Mouse (Mus musculus) CH12.LX (cell line): Measurements from ENCODE around the gene Inpp4b. TPM values are rescaled to one million over a fixed set of nuclear protein-coding genes. Genes with fewer than 3 reads are reported as not detected.

Experiments
- DNase-seq: peaks from one replicate; pipeline ENCODE4 v3.0.0-alpha.2; 2013; ENCODE audit errors: extremely low read depth
- H3K27ac ChIP-seq: 2 replicates; pipeline ENCODE4 v1.5.1; 2012; ENCODE audit warnings: low read depth, mild to moderate bottlenecking, control low read depth, moderate library complexity; ENCODE audit not compliant: insufficient read depth
- H3K27me3 ChIP-seq: replicated peaks from 2 replicates; pipeline ENCODE3; 2012; ENCODE audit warnings: inconsistent platforms
- H3K36me3 ChIP-seq, 2 experiments: replicated peaks in 1 of 2; 2 replicates each; pipeline versions ENCODE3 to v1.6.1; 2012; ENCODE audit warnings: inconsistent platforms in 1 of 2, low read length in 1 of 2, mild to moderate bottlenecking in 1 of 2, mixed read lengths in 1 of 2, moderate library complexity in 1 of 2; ENCODE audit not compliant: control insufficient read depth in 1 of 2, insufficient read depth in 1 of 2
- H3K4me1 ChIP-seq, 2 experiments: 2 replicates each; pipeline ENCODE4 v1.6.1; 2012; ENCODE audit warnings: inconsistent platforms in 1 of 2, moderate library complexity in 1 of 2; ENCODE audit not compliant: insufficient read depth in 2 of 2, control insufficient read depth in 1 of 2
- H3K4me2 ChIP-seq: 2 replicates; pipeline ENCODE4 v1.6.1; 2012; ENCODE audit warnings: low read depth, mild to moderate bottlenecking, control low read depth; ENCODE audit not compliant: poor library complexity, insufficient read depth, severe bottlenecking
- H3K4me3 ChIP-seq, 3 experiments: fragments of 150-350 bp in 1 of 3; sonication (generic) in 1 of 3; replicated peaks in 1 of 3; 2 replicates each; pipeline versions ENCODE3 to v1.5.1; 2011 to 2012; ENCODE audit warnings: low read depth in 2 of 3, low read length in 2 of 3, mild to moderate bottlenecking in 2 of 3, moderate library complexity in 2 of 3, control low read depth in 1 of 3, improper control_type of control experiment in 1 of 3, inconsistent platforms in 1 of 3, mixed read lengths in 1 of 3; ENCODE audit not compliant: poor library complexity in 1 of 3
- H3K79me2 ChIP-seq: replicated peaks from 2 replicates; pipeline ENCODE4 v1.6.1; 2012; ENCODE audit warnings: mild to moderate bottlenecking, moderate library complexity; ENCODE audit not compliant: control insufficient read depth, poor library complexity, insufficient read depth, severe bottlenecking; ENCODE audit errors: extremely low read depth
- H3K9ac ChIP-seq: 2 replicates; pipeline ENCODE4 v1.6.1; 2012; ENCODE audit warnings: low read depth, mild to moderate bottlenecking, control low read depth, moderate library complexity; ENCODE audit not compliant: insufficient read depth
- H3K9me3 ChIP-seq: replicated peaks from 2 replicates; pipeline ENCODE3; 2012; ENCODE audit warnings: low read length, inconsistent platforms, mixed read lengths
- CHD2 ChIP-seq: IDR thresholded peaks from 2 replicates; pipeline ENCODE4 v1.6.1; 2011; ENCODE audit warnings: low read length, improper control_type of control experiment
- CTCF ChIP-seq, 2 experiments: IDR thresholded peaks in 1 of 2; conservative IDR thresholded peaks in 1 of 2; 2 replicates each; pipeline ENCODE4 v1.5.1; 2011 to 2012; ENCODE audit warnings: low read depth in 2 of 2, low read length in 2 of 2, improper control_type of control experiment in 1 of 2, inconsistent platforms in 1 of 2, mild to moderate bottlenecking in 1 of 2, moderate library complexity in 1 of 2
- ETS1 ChIP-seq: conservative IDR thresholded peaks from 2 replicates; pipeline ENCODE4 v1.6.1; 2012; ENCODE audit warnings: low read depth, mild to moderate bottlenecking, inconsistent platforms, low read length, improper control_type of control experiment, moderate library complexity
- GABPA ChIP-seq: IDR thresholded peaks from 2 replicates; pipeline ENCODE4 v1.6.1; 2012; ENCODE audit warnings: low read depth, low read length, improper control_type of control experiment, inconsistent platforms; ENCODE audit not compliant: insufficient replicate concordance
- JUN ChIP-seq: IDR thresholded peaks from 2 replicates; pipeline ENCODE4 v1.6.1; 2011; ENCODE audit warnings: low read depth, mild to moderate bottlenecking, low read length, improper control_type of control experiment, moderate library complexity; ENCODE audit not compliant: insufficient read depth
- JUND ChIP-seq: conservative IDR thresholded peaks from 2 replicates; pipeline ENCODE4 v1.6.1; 2011; ENCODE audit warnings: low read depth, low read length, improper control_type of control experiment
- MAZ ChIP-seq: IDR thresholded peaks from 2 replicates; pipeline ENCODE4 v1.6.1; 2012; ENCODE audit warnings: low read depth, mild to moderate bottlenecking, inconsistent platforms, low read length, improper control_type of control experiment, moderate library complexity
- MEF2A ChIP-seq: IDR thresholded peaks from 2 replicates; pipeline ENCODE4 v1.6.1; 2014; ENCODE audit warnings: low read depth, mild to moderate bottlenecking, inconsistent platforms, low read length, improper control_type of control experiment, borderline replicate concordance
- MXI1 ChIP-seq: IDR thresholded peaks from 2 replicates; pipeline ENCODE4 v1.6.1; 2011; ENCODE audit warnings: mild to moderate bottlenecking, low read depth, low read length, improper control_type of control experiment
- PAX5 ChIP-seq: IDR thresholded peaks from 2 replicates; pipeline ENCODE4 v1.6.1; 2012; ENCODE audit warnings: low read length, inconsistent platforms, mixed read lengths
- POLR2A ChIP-seq: IDR thresholded peaks from 2 replicates; pipeline ENCODE4 v1.6.1; 2011; ENCODE audit warnings: low read depth, mild to moderate bottlenecking, improper control_type of control experiment, low read length
- RAD21 ChIP-seq: IDR thresholded peaks from 2 replicates; pipeline ENCODE4 v1.6.1; 2011; ENCODE audit warnings: low read depth, mild to moderate bottlenecking, low read length, improper control_type of control experiment, moderate library complexity
- SMC3 ChIP-seq: IDR thresholded peaks from 2 replicates; pipeline ENCODE4 v1.6.1; 2011; ENCODE audit warnings: low read depth, low read length, improper control_type of control experiment
- UBTF ChIP-seq: IDR thresholded peaks from 2 replicates; pipeline ENCODE4 v1.6.1; 2012; ENCODE audit warnings: low read depth, mild to moderate bottlenecking, inconsistent platforms, low read length, improper control_type of control experiment, moderate library complexity
- ZC3H11A ChIP-seq: IDR thresholded peaks from 2 replicates; pipeline ENCODE4 v1.6.1; 2012; ENCODE audit warnings: low read depth, mild to moderate bottlenecking, inconsistent platforms, low read length, improper control_type of control experiment
- ZMIZ1 ChIP-seq: IDR thresholded peaks from 2 replicates; pipeline ENCODE4 v1.6.1; 2012; ENCODE audit warnings: low read depth, mild to moderate bottlenecking, inconsistent platforms, low read length, improper control_type of control experiment
- dilution Hi-C: fragments of 300-500 bp; cut with MboI; formaldehyde crosslinking; loops from 2 replicates; pipeline ENCODE4 v1.14.3; 2020; ENCODE audit warnings: low sequenced_read_pairs; ENCODE audit not compliant: extremely low pct_unique_long_range_greater_than_20kb, extremely low pct_ligation_motif_present
- in situ Hi-C: fragments of 300-500 bp; cut with MboI; formaldehyde crosslinking; loops from 3 replicates; pipeline ENCODE4 v1.14.3; 2019; ENCODE audit warnings: low sequenced_read_pairs, low pct_ligation_motif_present, low pct_unique_long_range_greater_than_20kb, mixed read lengths
- polyA plus RNA-seq: library from polyadenylated mRNA; unstranded; fragments of >175 nt; gene quantifications from 2 replicates; pipeline ENCODE4 v1.2.1, GENCODE M21; 2012; ENCODE audit warnings: low read depth; ENCODE audit not compliant: insufficient read length
- total RNA-seq, 2 experiments: library from RNA; depleted of rRNA; stranded (reverse); fragments of 300-350 nt in 1 of 2; fragments of >200 nt in 1 of 2; gene quantifications; 2 replicates each; pipeline ENCODE4 v1.2.3; 2012 to 2014

Gene Inpp4b
- total and polyA plus RNA-seq, 3 experiments: 3.0 to 4.9 (median 3.4) TPM

DNA sequence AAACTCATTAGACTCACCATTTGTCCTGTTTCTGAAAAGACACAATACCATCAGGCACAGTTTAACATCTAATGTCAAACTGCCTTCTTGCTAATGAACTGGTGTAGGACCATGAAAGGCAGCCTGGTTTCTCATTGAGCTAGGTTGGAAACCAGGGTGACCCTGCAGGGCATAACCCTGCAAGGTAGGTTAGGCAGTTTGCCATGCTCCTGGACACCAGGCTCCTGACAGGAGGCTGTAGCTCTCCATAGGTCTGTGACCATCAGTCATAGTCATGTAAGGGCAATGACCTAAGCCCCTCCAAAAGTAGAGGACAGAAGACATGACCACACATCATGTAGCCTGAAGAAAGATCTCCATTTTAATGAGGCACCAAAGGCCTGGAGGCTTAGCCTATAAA lies 491.5 kb downstream of the Inpp4b start:
- no peaks in the 10 kb centered on the region for H3K36me3 ChIP-seq
- no peak overlapping the region for H3K27ac ChIP-seq
- no peaks in the 10 kb centered on the region for H3K79me2 ChIP-seq
- H3K9ac ChIP-seq: no peak overlapping the region
- no peaks in the 10 kb centered on the region for H3K9me3 ChIP-seq
- dilution Hi-C loops (no loop called here), in situ Hi-C loops (no loop called here)
- no peaks in the 10 kb centered on the region for H3K27me3 ChIP-seq
- H3K4me1 ChIP-seq: peaks cover 0 to 9% of the 10 kb centered on the region in 2 experiments; a peak in 2 of 4 replicates
- H3K4me2 ChIP-seq: no peak overlapping the region
- no peak for TF ChIP-seq MEF2A
- no peak for TF ChIP-seq ETS1
- no peak for TF ChIP-seq UBTF
- no peak for TF ChIP-seq POLR2A
- TF ChIP-seq PAX5: no peak
- no peak for TF ChIP-seq MXI1
- no peak for TF ChIP-seq ZC3H11A
- no peak for TF ChIP-seq CHD2
- TF ChIP-seq MAZ: no peak
- no peak for TF ChIP-seq ZMIZ1
- no peak for TF ChIP-seq RAD21
- no peak for DNase-seq
- no peak overlapping the region for H3K4me3 ChIP-seq

DNA sequence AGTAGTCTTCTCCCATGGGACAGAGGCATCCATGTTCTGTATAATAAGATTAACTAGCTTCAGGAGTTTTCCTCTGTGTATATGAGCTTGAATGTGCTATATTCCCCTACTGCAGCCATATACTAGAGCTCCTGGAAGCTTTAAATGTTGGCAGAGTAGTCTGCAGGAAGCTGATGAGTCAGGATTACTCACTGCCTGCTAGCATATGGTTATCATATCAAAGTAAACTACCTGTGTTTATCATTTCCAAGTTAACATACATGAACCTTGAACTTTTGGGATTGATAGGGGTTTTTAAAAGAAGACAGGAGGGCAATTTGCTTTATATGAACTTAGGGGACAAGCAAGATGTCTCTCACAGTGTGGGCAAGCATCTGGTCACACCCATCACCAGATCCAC lies 498.2 kb downstream of the Inpp4b start:
- Histone ChIP-seq H3K27ac (no peak overlapping the region), H3K9me3 (no peaks in the 10 kb centered on the region), H3K9ac (no peak overlapping the region), H3K4me3 (no peak overlapping the region), H3K36me3 (no peaks in the 10 kb centered on the region), H3K27me3 (no peaks in the 10 kb centered on the region), H3K4me2 (no peak overlapping the region), H3K4me1 (no peaks in the 10 kb centered on the region), H3K79me2 (no peaks in the 10 kb centered on the region)
- TF ChIP-seq MAZ: no peak
- no peak for TF ChIP-seq GABPA
- TF ChIP-seq CTCF (conservative IDR thresholded peaks at IDR 0.05 in 1 of 2, IDR thresholded peaks at IDR 0.05 in 1 of 2; ENCODE audit: low read depth in 2 of 2, low read length in 2 of 2): no peak
- TF ChIP-seq SMC3: no peak
- TF ChIP-seq POLR2A: no peak
- no peak for TF ChIP-seq JUND
- TF ChIP-seq ZMIZ1: no peak
- TF ChIP-seq UBTF: no peak
- no peak for TF ChIP-seq JUN
- dilution Hi-C loops (no loop called here), in situ Hi-C loops (no loop called here)
- no peak for DNase-seq
